Mouse (Mus musculus) midbrain, postnatal 0 days (tissue): ENCODE measurements at regions not wholly inside any gene's neighbourhood (a gene's known extent, or its start where the extent isn't known, plus 50 kb on each side); places are given as distances from the start of the nearest gene placed in this dataset.

ENCODE experiments used
- ATAC-seq: fragments of 200-750 bp; cut with Nextera tagmentation; 2 replicates; pipeline ENCODE4 v1.8.0; 2017; ENCODE audit warnings: moderate number of reproducible peaks, mild to moderate bottlenecking, moderate TSS enrichment, moderate library complexity; ENCODE audit not compliant: low FRiP score
- DNase-seq: peaks from one replicate; pipeline ENCODE4 v3.0.0-alpha.2; 2015; ENCODE audit warnings: low spot score
- H3K27ac ChIP-seq: fragments of 300-500 bp; sonication (generic); 2 replicates; pipeline ENCODE4 v1.5.1; 2014; ENCODE audit warnings: low read depth, mild to moderate bottlenecking, low read length, mixed read lengths
- H3K27me3 ChIP-seq: fragments of 300-500 bp; sonication (generic); 2 replicates; pipeline ENCODE4 v1.6.1; 2014; ENCODE audit warnings: low read length, control low read depth, mixed read lengths; ENCODE audit not compliant: insufficient read depth
- H3K36me3 ChIP-seq: fragments of 300-500 bp; sonication (generic); 2 replicates; pipeline ENCODE4 v1.6.1; 2014; ENCODE audit warnings: low read length, control low read depth, mixed read lengths; ENCODE audit not compliant: insufficient read depth
- H3K4me1 ChIP-seq: fragments of 300-500 bp; sonication (generic); 2 replicates; pipeline ENCODE4 v1.6.1; 2014; ENCODE audit warnings: mild to moderate bottlenecking, control low read depth, antibody characterized with exemption, low read length, mixed read lengths; ENCODE audit not compliant: insufficient read depth
- H3K4me2 ChIP-seq: fragments of 300-500 bp; sonication (generic); 2 replicates; pipeline ENCODE4 v1.6.1; 2014; ENCODE audit warnings: low read depth, mild to moderate bottlenecking, low read length, mixed read lengths; ENCODE audit not compliant: poor library complexity, severe bottlenecking
- H3K4me3 ChIP-seq: fragments of 300-500 bp; sonication (generic); 2 replicates; pipeline ENCODE4 v1.5.1; 2014; ENCODE audit warnings: low read depth, mild to moderate bottlenecking, low read length, moderate library complexity
- H3K9ac ChIP-seq: fragments of 300-500 bp; sonication (generic); replicated peaks from 2 replicates; pipeline ENCODE4 v1.6.1; 2014; ENCODE audit warnings: mild to moderate bottlenecking, low read length, moderate library complexity, mixed read lengths; ENCODE audit not compliant: poor library complexity, severe bottlenecking
- H3K9me3 ChIP-seq: fragments of 300-500 bp; sonication (generic); 2 replicates; pipeline ENCODE4 v1.6.1; 2016; ENCODE audit warnings: low read length, control low read depth
- CTCF ChIP-seq: IDR thresholded peaks from 2 replicates; pipeline ENCODE4 v1.5.1; 2016; ENCODE audit warnings: antibody characterized with exemption, mild to moderate bottlenecking
- WGBS: fragments of 180-500 bp; shearing (Covaris S2); extraction: QIAGEN DNeasy Blood & Tissue Kit; methylation state at CpG from one replicate; pipeline ENCODE4 v1.1.7; 2014; 5-methylcytosine and 5-hydroxymethylcytosine counted together

DNA sequence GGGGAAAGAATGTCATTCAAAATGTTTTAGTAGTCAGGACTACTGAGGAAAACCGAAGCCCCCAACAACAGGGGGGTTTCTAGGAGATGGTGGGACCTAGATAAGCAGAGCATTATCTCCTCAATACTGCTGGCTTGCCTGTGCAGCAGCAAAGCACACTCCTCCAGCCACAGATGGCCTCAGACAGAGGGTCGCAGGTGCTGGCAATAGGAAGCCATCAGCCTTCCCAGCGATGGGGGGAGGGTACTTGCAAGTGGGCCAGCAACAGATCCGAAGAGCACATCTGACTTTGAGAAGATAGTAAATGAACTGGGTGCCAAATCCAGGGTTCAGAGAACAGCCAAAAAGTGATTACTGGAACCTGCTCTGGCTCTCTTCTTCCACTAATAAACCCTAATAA lies 156.0 kb upstream of the Onecut1 start:
- no peak overlapping the region for H3K4me3 ChIP-seq
- no peak for TF ChIP-seq CTCF

GRCm38 (mm10) chr9:74707608-74708007 lies 154.1 kb upstream of the Onecut1 start:
- no peak for DNase-seq
- no peaks in the 10 kb centered on the region for H3K27me3 ChIP-seq
- no peak for ATAC-seq
- H3K36me3 ChIP-seq = no peaks in the 10 kb centered on the region
- no peaks in the 10 kb centered on the region for H3K9me3 ChIP-seq
- H3K4me2 ChIP-seq = no peak overlapping the region
- no peak for TF ChIP-seq CTCF
- H3K4me3 ChIP-seq = no peak overlapping the region
- WGBS = 0% methylated on average over 1 of the region's 1 CpGs
- H3K27ac ChIP-seq = no peak overlapping the region
- no peak overlapping the region for H3K9ac ChIP-seq
- no peaks in the 10 kb centered on the region for H3K4me1 ChIP-seq

More for the DNA sequence above, 156.0 kb upstream of the Onecut1 start:
- H3K36me3 ChIP-seq = no peaks in the 10 kb centered on the region
- no peak overlapping the region for H3K9ac ChIP-seq
- ATAC-seq (no peak), DNase-seq (peak; percentile 58)
- WGBS = 55% methylated on average over 4 of the region's 4 CpGs
- no peaks in the 10 kb centered on the region for H3K4me1 ChIP-seq
- no peak overlapping the region for H3K27ac ChIP-seq
- H3K9me3 ChIP-seq = no peaks in the 10 kb centered on the region
- H3K27me3 ChIP-seq = no peaks in the 10 kb centered on the region
- no peak overlapping the region for H3K4me2 ChIP-seq

DNA sequence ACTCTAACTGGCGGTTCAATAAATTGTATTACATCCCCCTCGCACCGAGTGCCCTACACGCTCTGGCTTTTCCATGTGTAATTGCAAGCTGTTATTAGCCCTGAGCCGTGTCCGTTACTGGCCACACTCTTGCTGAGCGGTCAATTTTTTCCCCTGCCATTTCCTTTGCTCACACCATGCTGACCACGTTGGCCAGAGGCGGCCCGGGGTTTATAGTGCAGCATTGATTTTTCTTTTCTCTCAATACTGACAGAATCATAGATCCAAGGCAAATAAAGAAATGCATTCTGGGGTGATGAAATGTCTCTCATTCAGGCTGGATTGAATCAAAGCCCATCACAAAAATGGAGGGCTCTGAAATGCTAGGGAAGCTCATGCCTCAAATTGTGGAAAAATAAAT lies 150.0 kb upstream of the Onecut1 start:
- Histone ChIP-seq H3K27ac (no peak overlapping the region), H3K4me2 (no peak overlapping the region), H3K4me3 (no peak overlapping the region), H3K9ac (no peak overlapping the region), H3K27me3 (no peaks in the 10 kb centered on the region), H3K4me1 (no peaks in the 10 kb centered on the region), H3K9me3 (no peaks in the 10 kb centered on the region), H3K36me3 (no peaks in the 10 kb centered on the region)
- WGBS = 89% methylated on average over 10 of the region's 10 CpGs
- no peak for TF ChIP-seq CTCF
- no peak for DNase-seq
- no peak for ATAC-seq

- H3K9ac ChIP-seq = no peak overlapping the region
- DNase-seq (no peak), ATAC-seq (no peak)
- H3K36me3 ChIP-seq = no peaks in the 10 kb centered on the region
- H3K4me3 ChIP-seq = no peak overlapping the region
- no peak for TF ChIP-seq CTCF
- no peaks in the 10 kb centered on the region for H3K27me3 ChIP-seq
- H3K4me2 ChIP-seq = no peak overlapping the region
- no peaks in the 10 kb centered on the region for H3K9me3 ChIP-seq
- 86% methylated on average over 5 of the region's 5 CpGs for WGBS
- no peaks in the 10 kb centered on the region for H3K4me1 ChIP-seq
- H3K27ac ChIP-seq = no peak overlapping the region
These were observed 129.3 kb upstream of the Onecut1 start for GRCm38 (mm10) chr9:74732451-74732850.

GRCm38 (mm10) chr9:74741949-74742348 lies 119.8 kb upstream of the Onecut1 start:
- H3K36me3 ChIP-seq = no peaks in the 10 kb centered on the region
- no peak overlapping the region for H3K27ac ChIP-seq
- H3K4me2 ChIP-seq = no peak overlapping the region
- 77% methylated on average over 2 of the region's 2 CpGs for WGBS
- H3K9ac ChIP-seq = no peak overlapping the region
- H3K27me3 ChIP-seq = no peaks in the 10 kb centered on the region
- no peaks in the 10 kb centered on the region for H3K9me3 ChIP-seq
- DNase-seq (no peak), ATAC-seq (no peak)
- no peak for TF ChIP-seq CTCF
- H3K4me3 ChIP-seq = no peak overlapping the region
- H3K4me1 ChIP-seq = no peaks in the 10 kb centered on the region

GRCm38 (mm10) chr9:74747886-74748285 lies 113.8 kb upstream of the Onecut1 start:
- WGBS = 76% methylated on average over 7 of the region's 7 CpGs
- Histone ChIP-seq H3K36me3 (no peaks in the 10 kb centered on the region), H3K27ac (no peak overlapping the region), H3K4me3 (no peak overlapping the region), H3K27me3 (no peaks in the 10 kb centered on the region), H3K4me2 (no peak overlapping the region), H3K9ac (no peak overlapping the region), H3K4me1 (no peaks in the 10 kb centered on the region), H3K9me3 (no peaks in the 10 kb centered on the region)
- DNase-seq (no peak), ATAC-seq (no peak)
- TF ChIP-seq CTCF = no peak
